7 mouse cellular contexts compared by ENCODE assay signal in genomic region chr2:59613474-59614019, GRCm38 (mm10). TPM values are rescaled to one million over a fixed set of nuclear protein-coding genes. Genes with fewer than 3 reads are reported as not detected.
DNase-seq lines count a peak whose midpoint lies in the region; ATAC-seq lines count a peak whose summit lies in the region.

No protein-coding gene starts in this region.

- ATAC-seq in megakaryocyte, adult 5-6 weeks (ENCODE audit: poor library complexity, severe bottlenecking) = no peak
- ATAC-seq in heart, embryonic 12.5 days (ENCODE audit: insufficient number of reproducible peaks, low FRiP score) = no peak
- ATAC-seq in midbrain, embryonic 16.5 days = 0 out of 2 replicates have a peak, but pooled peaks have one; percentile 14

- DNase-seq in embryonic facial prominence, embryonic 10.5 days (ENCODE audit: low spot score) = no peak
- DNase-seq in limb, embryonic 10.5 days (ENCODE audit: low spot score) = peak; percentile 64
- no peak for DNase-seq in frontal cortex, postnatal 10 days (ENCODE audit: low spot score in 2 of 2)

- peak overlapping the region; percentile 92 for H3K9ac ChIP-seq in heart, embryonic 12.5 days
- H3K9ac ChIP-seq in midbrain, embryonic 16.5 days (ENCODE audit: low read depth, low read length) = peak overlapping the region; percentile 71; the same call in 1 of the 2 replicates

- peaks cover 32% of the 10 kb centered on the region for H3K4me1 ChIP-seq in megakaryocyte, embryonic 14.5 days
- peaks cover 88% of the 10 kb centered on the region for H3K4me1 ChIP-seq in embryonic facial prominence, embryonic 10.5 days
- H3K4me1 ChIP-seq in heart, embryonic 12.5 days (replicated peaks) = peaks cover 46% of the 10 kb centered on the region
- peaks cover 91% of the 10 kb centered on the region for H3K4me1 ChIP-seq in limb, embryonic 10.5 days
- peaks cover 17% of the 10 kb centered on the region for H3K4me1 ChIP-seq in midbrain, embryonic 16.5 days (ENCODE audit: control insufficient read depth, insufficient read depth, low read length)

- H3K36me3 ChIP-seq in megakaryocyte, embryonic 14.5 days (replicated peaks; ENCODE audit: low read length) = no peaks in the 10 kb centered on the region
- no peaks in the 10 kb centered on the region for H3K36me3 ChIP-seq in embryonic facial prominence, embryonic 10.5 days (replicated peaks)
- no peaks in the 10 kb centered on the region for H3K36me3 ChIP-seq in heart, embryonic 12.5 days
- H3K36me3 ChIP-seq in limb, embryonic 10.5 days = peaks cover 10% of the 10 kb centered on the region
- H3K36me3 ChIP-seq in midbrain, embryonic 16.5 days (ENCODE audit: control insufficient read depth, insufficient read depth, low read length) = no peaks in the 10 kb centered on the region

- H3K9me3 ChIP-seq in megakaryocyte, embryonic 14.5 days = no peaks in the 10 kb centered on the region
- no peaks in the 10 kb centered on the region for H3K9me3 ChIP-seq in embryonic facial prominence, embryonic 10.5 days
- H3K9me3 ChIP-seq in heart, embryonic 12.5 days (replicated peaks) = no peaks in the 10 kb centered on the region
- H3K9me3 ChIP-seq in limb, embryonic 10.5 days (replicated peaks) = no peaks in the 10 kb centered on the region
- no peaks in the 10 kb centered on the region for H3K9me3 ChIP-seq in midbrain, embryonic 16.5 days (replicated peaks; ENCODE audit: control insufficient read depth, low read length, poor library complexity, severe bottlenecking)

- WGBS in embryonic facial prominence, embryonic 10.5 days = 9% methylated on average over 9 of the region's 9 CpGs
- WGBS in heart, embryonic 12.5 days = 10% methylated on average over 9 of the region's 9 CpGs
- WGBS in limb, embryonic 10.5 days = 6% methylated on average over 9 of the region's 9 CpGs
- WGBS in midbrain, embryonic 16.5 days = 7% methylated on average over 9 of the region's 9 CpGs

- peak overlapping the region; percentile 86 for H3K4me2 ChIP-seq in heart, embryonic 12.5 days
- H3K4me2 ChIP-seq in midbrain, embryonic 16.5 days (ENCODE audit: low read length) = peak overlapping the region; percentile 100

- peak overlapping the region; percentile 98 for H3K27ac ChIP-seq in embryonic facial prominence, embryonic 10.5 days (replicated peaks)
- peak overlapping the region; percentile 95 for H3K27ac ChIP-seq in heart, embryonic 12.5 days (ENCODE audit: poor library complexity, severe bottlenecking)
- peak overlapping the region; percentile 99 for H3K27ac ChIP-seq in limb, embryonic 10.5 days
- no peak overlapping the region for H3K27ac ChIP-seq in midbrain, embryonic 16.5 days (ENCODE audit: low read length)

- peaks cover 58% of the 10 kb centered on the region for H3K27me3 ChIP-seq in megakaryocyte, embryonic 14.5 days (replicated peaks)
- no peaks in the 10 kb centered on the region for H3K27me3 ChIP-seq in embryonic facial prominence, embryonic 10.5 days (replicated peaks; ENCODE audit: low read depth, poor library complexity, severe bottlenecking)
- no peaks in the 10 kb centered on the region for H3K27me3 ChIP-seq in heart, embryonic 12.5 days (replicated peaks)
- H3K27me3 ChIP-seq in limb, embryonic 10.5 days (ENCODE audit: low read depth, poor library complexity, severe bottlenecking) = no peaks in the 10 kb centered on the region
- H3K27me3 ChIP-seq in midbrain, embryonic 16.5 days (ENCODE audit: control insufficient read depth, insufficient read depth, low read depth, low read length) = peaks cover 12% of the 10 kb centered on the region

- H3K4me3 ChIP-seq in megakaryocyte, embryonic 14.5 days (replicated peaks) = peak overlapping the region; percentile 93
- H3K4me3 ChIP-seq in embryonic facial prominence, embryonic 10.5 days = peak overlapping the region; percentile 98
- peak overlapping the region; percentile 81 for H3K4me3 ChIP-seq in heart, embryonic 12.5 days
- H3K4me3 ChIP-seq in limb, embryonic 10.5 days = peak overlapping the region; percentile 99
- H3K4me3 ChIP-seq in midbrain, embryonic 16.5 days (ENCODE audit: low read depth, low read length) = peak overlapping the region; percentile 68

RNA-seq across cellular contexts. Expression of gene Tanc1, which starts 1.7 kb away (rescaled TPM):
- polyA plus RNA-seq in megakaryocyte, embryonic 14.5 days (2012; ENCODE audit: insufficient read depth, low replicate concordance) = 0.91 and 1.00 TPM in 2 replicates
- total RNA-seq in megakaryocyte, adult 5-6 weeks (2015) = 1.2 and 1.7 TPM in 2 replicates
- 1.7 and 5.7 TPM in 2 replicates for total RNA-seq in megakaryocyte, adult 5-6 weeks (2017)
- 34.9 and 41.2 TPM in 2 replicates for polyA plus RNA-seq in embryonic facial prominence, embryonic 10.5 days (2016; fragmentation: Nextera tagmentation; extraction: Ambion mirVana)
- 37.4 and 40.9 TPM in 2 replicates for polyA plus RNA-seq in heart, embryonic 12.5 days (2016; fragmentation: Nextera tagmentation; extraction: Ambion mirVana)
- polyA plus RNA-seq in limb, embryonic 10.5 days (2016; fragmentation: Nextera tagmentation; extraction: Ambion mirVana) = 65.4 and 85.4 TPM in 2 replicates
- 4.2 and 4.5 TPM in 2 replicates for polyA plus RNA-seq in midbrain, embryonic 16.5 days (2015; fragmentation: Nextera tagmentation; extraction: Ambion mirVana)
